Mouse (Mus musculus) E14TG2a.4 (cell line): ENCODE measurements at regions not wholly inside any gene's neighbourhood (a gene's known extent, or its start where the extent isn't known, plus 50 kb on each side); places are given as distances from the start of the nearest gene placed in this dataset.

Experiments
- H3K27me3 ChIP-seq: 2 replicates; pipeline ENCODE4 v1.6.1; 2014; ENCODE audit warnings: low read length, control low read depth; ENCODE audit not compliant: insufficient read depth
- H3K36me3 ChIP-seq: 2 replicates; pipeline ENCODE4 v1.6.1; 2014; ENCODE audit warnings: low read length, control low read depth; ENCODE audit not compliant: insufficient read depth
- H3K4me1 ChIP-seq: replicated peaks from 2 replicates; pipeline ENCODE4 v1.6.1; 2014; ENCODE audit warnings: low read depth, low read length, control low read depth
- H3K4me3 ChIP-seq: replicated peaks from 2 replicates; pipeline ENCODE4 v1.5.1; 2014; ENCODE audit warnings: mild to moderate bottlenecking, low read length
- H3K9me3 ChIP-seq: 2 replicates; pipeline ENCODE4 v1.6.1; 2014; ENCODE audit warnings: low read length, control low read depth
- CTCF ChIP-seq: conservative IDR thresholded peaks from 2 replicates; pipeline ENCODE4 v1.5.1; 2014; ENCODE audit warnings: low read length
- NANOG ChIP-seq: IDR thresholded peaks from 2 replicates; pipeline ENCODE4 v1.6.1; 2014; ENCODE audit warnings: borderline replicate concordance, low read length, mixed read lengths
- POU5F1 ChIP-seq: IDR thresholded peaks from 2 replicates; pipeline ENCODE4 v1.6.1; 2014; ENCODE audit warnings: low read length, borderline replicate concordance

GRCm38 (mm10) chr15:63694150-63694549 is 150.8 kb downstream of the Gsdmc2 start:
- no peaks in the 10 kb centered on the region for H3K9me3 ChIP-seq
- H3K4me3 ChIP-seq: no peak overlapping the region
- no peaks in the 10 kb centered on the region for H3K4me1 ChIP-seq
- H3K36me3 ChIP-seq: no peaks in the 10 kb centered on the region
- TF ChIP-seq NANOG (no peak), POU5F1 (no peak), CTCF (no peak)
- H3K27me3 ChIP-seq: no peaks in the 10 kb centered on the region

- H3K36me3 ChIP-seq: no peaks in the 10 kb centered on the region
- no peaks in the 10 kb centered on the region for H3K9me3 ChIP-seq
- no peaks in the 10 kb centered on the region for H3K27me3 ChIP-seq
- H3K4me3 ChIP-seq: no peak overlapping the region
- TF ChIP-seq NANOG (no peak), CTCF (no peak), POU5F1 (no peak)
- no peaks in the 10 kb centered on the region for H3K4me1 ChIP-seq
These were observed 151.4 kb downstream of the Gsdmc2 start for GRCm38 (mm10) chr15:63693561-63693960.

DNA sequence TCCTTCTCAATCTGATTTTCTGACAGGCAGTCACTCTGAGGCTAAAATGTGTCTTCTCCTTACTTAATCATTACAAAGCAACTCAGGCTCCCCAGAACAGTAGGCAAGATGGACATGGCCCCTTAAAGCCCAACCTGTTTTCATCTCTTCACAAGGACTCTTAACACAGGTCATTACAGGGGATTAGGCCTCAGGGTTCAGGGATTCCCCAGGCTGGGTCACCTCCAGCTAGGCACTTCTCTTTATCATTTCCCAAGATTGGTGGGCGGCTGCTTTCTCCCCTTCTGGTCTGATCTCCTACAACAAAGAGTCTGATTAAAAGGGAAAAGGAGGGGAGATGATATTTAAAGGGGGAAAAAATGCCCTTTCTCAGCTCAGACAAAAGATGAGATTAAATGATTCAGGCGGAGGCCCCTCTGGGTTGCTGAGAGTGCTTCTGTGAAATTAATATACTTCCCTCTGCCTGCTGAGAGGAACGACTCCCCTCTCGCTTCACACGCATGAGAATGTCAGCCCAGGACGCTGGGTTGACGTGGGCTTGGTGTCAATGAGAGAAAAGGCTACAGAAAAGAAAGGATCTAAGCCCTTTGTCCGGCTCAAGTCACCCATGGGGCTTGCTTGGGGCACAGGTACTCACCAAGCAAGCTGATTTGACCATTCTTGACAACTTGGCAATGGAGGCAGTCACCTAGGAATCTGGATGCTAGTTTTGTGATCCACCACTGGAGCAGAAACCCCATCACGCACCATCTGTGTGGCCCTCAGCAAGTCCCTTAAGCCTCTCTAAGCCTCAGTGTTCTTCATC is 152.3 kb downstream of the Gsdmc2 start:
- H3K4me1 ChIP-seq: no peaks in the 10 kb centered on the region
- H3K36me3 ChIP-seq: no peaks in the 10 kb centered on the region
- H3K9me3 ChIP-seq: no peaks in the 10 kb centered on the region
- H3K4me3 ChIP-seq: no peak overlapping the region
- no peaks in the 10 kb centered on the region for H3K27me3 ChIP-seq
- no peak for TF ChIP-seq POU5F1
- no peak for TF ChIP-seq NANOG
- no peak for TF ChIP-seq CTCF

DNA sequence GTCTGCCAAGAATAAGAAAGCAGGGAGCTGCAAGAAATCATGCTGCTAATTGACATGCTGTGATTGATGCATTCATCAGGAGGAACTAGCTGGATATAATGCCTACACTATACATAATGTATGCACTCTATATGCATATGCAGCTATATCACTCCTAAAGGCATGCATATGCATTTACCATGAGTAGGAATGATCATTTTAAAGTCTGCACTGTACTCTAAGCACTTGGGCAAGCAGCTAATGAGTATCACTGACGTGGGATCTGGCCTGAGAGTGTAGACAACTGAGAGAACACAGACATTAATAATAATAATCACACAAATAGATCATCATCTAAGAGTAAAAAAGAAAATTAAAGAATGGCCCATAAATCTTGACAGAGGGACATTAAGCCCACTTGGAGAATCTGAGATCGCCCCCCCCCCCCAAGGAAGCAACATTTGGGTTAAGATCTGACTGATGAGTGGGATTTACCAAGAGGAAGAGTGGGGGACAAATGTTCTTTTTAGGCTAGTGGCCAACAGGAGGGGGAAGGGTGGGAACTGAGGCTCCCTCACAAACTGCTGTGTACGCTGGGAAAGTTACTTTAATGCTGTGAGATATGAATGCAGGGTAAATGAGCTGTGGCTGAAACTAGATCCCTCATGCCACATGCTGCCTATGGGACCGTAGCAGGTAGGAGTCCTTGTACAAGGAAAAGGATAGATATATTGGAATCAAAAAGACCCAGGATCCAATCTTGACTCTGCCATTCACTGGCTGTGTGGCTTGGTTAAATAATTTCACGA is 155.0 kb downstream of the Gsdmc2 start:
- no peaks in the 10 kb centered on the region for H3K27me3 ChIP-seq

DNA sequence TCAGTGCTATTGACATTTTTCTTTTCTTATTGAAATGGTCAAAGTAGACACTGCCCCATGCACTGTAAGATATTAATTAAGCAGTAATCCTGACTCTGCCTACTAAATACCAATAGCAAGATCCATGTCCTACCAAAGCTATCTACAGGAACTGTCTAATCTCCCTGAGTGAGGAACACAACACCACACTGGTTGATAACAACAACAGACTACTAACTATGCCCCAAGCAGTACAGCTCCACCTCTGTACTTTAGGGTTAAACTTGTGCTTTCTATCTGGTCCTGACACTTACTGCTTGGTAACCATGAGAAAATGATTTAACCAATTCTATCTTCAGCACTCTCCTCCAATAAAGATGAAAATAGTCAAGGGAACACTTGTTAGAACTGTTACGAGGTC is 157.1 kb downstream of the Gsdmc2 start:
- Histone ChIP-seq H3K9me3 (no peaks in the 10 kb centered on the region), H3K4me1 (no peaks in the 10 kb centered on the region)

More for the DNA sequence above, 155.0 kb downstream of the Gsdmc2 start:
- H3K4me1 ChIP-seq: no peaks in the 10 kb centered on the region
- no peaks in the 10 kb centered on the region for H3K36me3 ChIP-seq
- no peaks in the 10 kb centered on the region for H3K9me3 ChIP-seq
- TF ChIP-seq NANOG (no peak), POU5F1 (no peak), CTCF (no peak)
- no peak overlapping the region for H3K4me3 ChIP-seq

DNA sequence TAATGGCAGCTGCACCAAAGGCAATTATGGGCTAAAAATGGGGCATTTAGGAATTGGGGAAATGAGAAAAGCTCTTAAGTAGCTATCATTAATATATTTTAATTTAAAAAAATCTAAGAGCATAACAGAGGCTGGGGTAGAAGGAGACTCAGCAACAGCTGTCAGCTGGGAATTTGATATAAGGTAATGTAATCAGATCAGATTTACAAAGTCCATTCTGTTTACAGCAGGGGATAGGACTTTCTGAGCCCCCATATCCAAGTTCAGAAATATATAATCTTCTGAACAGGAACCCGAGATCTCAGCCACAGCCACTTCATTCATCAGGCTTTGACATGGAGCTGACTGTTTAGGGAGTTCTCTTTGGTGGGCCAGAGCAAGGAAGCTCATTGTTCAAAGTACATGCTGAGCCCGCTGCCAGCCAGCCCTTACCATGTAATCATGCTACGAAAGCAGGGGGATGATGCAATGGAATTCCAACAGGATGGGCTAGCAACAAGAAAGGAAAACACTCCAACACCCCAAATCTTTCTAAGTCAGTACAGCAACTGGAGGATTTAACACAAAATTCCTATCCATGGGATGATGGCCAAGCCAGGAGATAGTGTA is 157.9 kb downstream of the Gsdmc2 start:
- no peaks in the 10 kb centered on the region for H3K36me3 ChIP-seq
- no peak overlapping the region for H3K4me3 ChIP-seq
- H3K4me1 ChIP-seq: no peaks in the 10 kb centered on the region
- TF ChIP-seq NANOG: no peak
- no peak for TF ChIP-seq CTCF
- no peak for TF ChIP-seq POU5F1
- no peaks in the 10 kb centered on the region for H3K27me3 ChIP-seq
- no peaks in the 10 kb centered on the region for H3K9me3 ChIP-seq

More for the DNA sequence above, 157.1 kb downstream of the Gsdmc2 start:
- TF ChIP-seq NANOG: no peak
- TF ChIP-seq POU5F1: no peak
- TF ChIP-seq CTCF: no peak
- no peak overlapping the region for H3K4me3 ChIP-seq
- H3K27me3 ChIP-seq: no peaks in the 10 kb centered on the region
- no peaks in the 10 kb centered on the region for H3K36me3 ChIP-seq

GRCm38 (mm10) chr15:63679984-63680925 is 164.7 kb downstream of the Gsdmc2 start:
- Histone ChIP-seq H3K9me3 (no peaks in the 10 kb centered on the region), H3K4me3 (no peak overlapping the region), H3K36me3 (no peaks in the 10 kb centered on the region), H3K4me1 (no peaks in the 10 kb centered on the region), H3K27me3 (no peaks in the 10 kb centered on the region)
- TF ChIP-seq NANOG: no peak
- no peak for TF ChIP-seq CTCF
- TF ChIP-seq POU5F1: no peak
